Mouse (Mus musculus): Measurements from ENCODE around the gene Lamtor4.

DNA sequence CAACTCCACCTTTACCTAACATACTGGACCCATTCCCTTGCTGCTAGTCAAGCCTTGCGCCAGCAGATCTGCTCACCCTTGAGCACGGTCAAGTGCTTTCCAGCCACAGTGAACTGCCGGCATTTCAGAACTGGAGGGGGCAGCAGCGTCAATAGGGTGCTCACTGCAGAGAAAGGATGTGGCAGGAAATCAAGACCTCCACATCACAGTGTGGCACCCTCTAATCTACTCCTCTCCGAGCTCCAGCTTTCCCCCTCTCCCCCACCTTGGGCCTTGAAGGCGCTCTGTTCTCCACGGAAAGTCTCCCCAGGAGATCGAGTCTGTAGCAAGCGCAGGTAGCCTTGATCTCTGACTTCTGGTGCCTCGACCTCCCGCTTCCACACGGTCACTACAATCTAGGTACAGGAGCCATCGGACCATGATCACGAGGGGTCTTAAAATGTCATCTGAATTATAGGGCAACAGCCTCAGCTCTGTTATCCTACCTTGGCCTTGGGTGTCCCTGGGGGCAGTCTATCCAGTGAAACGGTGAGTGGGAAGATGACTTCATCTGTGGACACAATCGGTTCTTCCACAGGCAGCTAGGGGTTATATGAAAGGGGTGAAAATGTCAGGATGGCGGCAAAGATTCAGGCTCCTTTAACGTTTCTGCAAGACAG lies 7.4 kb downstream of the Lamtor4 start:
- no peak for TF ChIP-seq CTCF (IDR thresholded peaks at IDR 0.05; ENCODE audit: extremely low read depth, insufficient read length, insufficient replicate concordance, low read depth, low read length)
- no peak for TF ChIP-seq POLR2A (IDR thresholded peaks at IDR 0.05; ENCODE audit: low read depth, low read length)
